Mouse (Mus musculus) urinary bladder, postnatal 4 days (tissue): ENCODE measurements around the gene Morc3.

ENCODE experiments used
- DNase-seq, 2 experiments: peaks; one replicate each; pipeline ENCODE4 v3.0.0; 2021 to 2022; ENCODE audit warnings: low spot score in 2 of 2

The Morc3 gene

DNA sequence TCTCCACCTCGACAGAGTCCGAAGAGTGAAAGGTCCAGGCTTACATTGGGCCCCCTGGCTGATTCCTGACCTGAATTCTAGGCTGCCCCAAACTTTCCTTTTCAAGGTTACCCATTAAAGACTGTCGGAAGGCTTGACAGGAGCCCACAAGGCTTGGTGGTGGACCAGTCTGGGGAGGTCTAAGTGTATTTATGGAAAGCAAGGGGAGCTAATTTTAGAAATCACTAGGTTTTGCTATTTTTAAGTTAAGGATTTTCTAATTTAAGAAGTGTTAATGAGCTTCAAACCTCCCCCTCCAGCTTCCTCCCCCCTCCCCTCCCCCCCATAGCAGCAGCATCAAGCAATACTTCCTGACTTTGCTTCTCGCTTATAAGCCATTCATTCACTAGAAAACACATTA, 88.8 kb downstream of the Morc3 start:
- no peak for DNase-seq

- DNase-seq: no peak
These were observed 91.0 kb downstream of the Morc3 start for GRCm38 (mm10) chr16:93922835-93923389.

- DNase-seq: no peak
These were observed 91.9 kb downstream of the Morc3 start for GRCm38 (mm10) chr16:93923788-93924187.
